Mouse (Mus musculus) heart, adult 9 months (tissue): Measurements from ENCODE around the gene Nup85.

ENCODE experiments used
- DNase-seq, 2 experiments: peaks; one replicate each; pipeline ENCODE4 v3.0.0; 2022; ENCODE audit warnings: low spot score in 2 of 2

Gene Nup85

DNA sequence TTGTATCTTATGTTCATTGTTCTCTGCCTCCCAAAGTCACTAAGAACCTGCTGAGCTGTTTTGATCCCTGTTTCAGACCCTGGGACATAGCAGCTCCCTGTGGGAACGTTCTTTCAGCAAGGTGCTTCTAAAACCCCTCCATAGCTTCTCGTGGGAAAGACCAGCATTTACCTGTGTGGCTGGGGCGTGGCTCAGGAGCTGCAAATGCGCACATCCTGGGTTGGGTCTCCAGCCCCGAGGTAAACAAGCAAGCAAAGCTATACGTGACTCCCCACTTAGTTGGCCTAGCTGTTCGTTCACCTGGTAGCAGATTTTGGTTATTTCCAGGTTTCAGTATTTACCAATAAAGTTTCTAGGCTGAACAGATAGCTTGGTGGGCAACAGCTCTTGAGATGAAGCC is 68.0 kb downstream of the Nup85 start:
- DNase-seq, result no peak

DNA sequence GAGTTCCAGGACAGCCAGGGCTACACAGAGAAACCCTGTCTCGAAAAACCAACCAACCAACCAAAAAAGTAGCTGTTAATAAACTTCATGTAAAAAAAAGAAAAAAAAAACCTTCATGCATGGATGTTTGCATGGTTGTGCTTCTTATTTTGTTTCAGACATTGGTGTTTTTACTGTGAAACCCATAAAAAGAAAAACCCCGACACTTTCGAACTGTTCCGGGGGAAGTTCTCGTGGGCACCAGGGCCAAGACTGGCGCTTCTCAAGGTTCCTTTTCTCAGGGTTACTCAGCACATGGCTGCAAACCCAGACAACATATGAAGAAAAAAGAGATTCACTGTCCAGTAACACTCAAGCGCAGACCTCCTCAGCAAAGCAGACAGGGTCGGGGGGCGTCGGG is 68.6 kb downstream of the Nup85 start:
- DNase-seq, result no peak
